Mouse (Mus musculus): ENCODE data around the gene Hist1h3d. TPM values are rescaled to one million over a fixed set of nuclear protein-coding genes. Genes with fewer than 3 reads are reported as not detected.
A peak's percentile ranks its signal among the peaks of the same experiment; 100 is the strongest.

Gene Hist1h3d
- total and polyA plus RNA-seq, 3 experiments, result 0.94 to 182 (median 13.5) TPM

DNA sequence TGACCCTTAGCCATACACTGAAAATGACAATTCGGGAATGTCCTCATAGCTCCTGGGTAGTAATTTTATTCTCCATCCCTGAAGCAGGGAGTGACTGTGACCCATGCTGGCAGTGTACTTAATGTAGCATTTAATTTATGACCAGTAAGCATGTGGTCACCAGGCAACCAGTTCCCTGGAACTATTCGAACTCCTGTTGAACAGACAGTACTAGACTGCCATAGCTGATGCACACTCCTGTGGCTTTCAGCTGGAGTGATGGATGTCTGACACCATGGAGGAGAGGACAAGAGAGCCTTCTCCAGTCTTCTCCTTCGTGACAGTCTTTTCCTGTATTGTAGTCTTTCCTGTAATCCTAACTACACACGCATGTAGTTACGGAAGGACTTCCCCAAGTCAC is 46.6 kb upstream of the Hist1h3d start:
- Histone ChIP-seq H3K4me1 (ENCODE audit: control insufficient read depth in 1 of 2, insufficient read depth in 2 of 2) (peaks cover 7 to 44% of the 10 kb centered on the region in 2 experiments), H3K4me2 (ENCODE audit: insufficient read depth, low read depth, poor library complexity, severe bottlenecking) (peak overlapping the region; percentile 82; the same call in 1 of the 2 replicates), H3K79me2 (replicated peaks; ENCODE audit: control insufficient read depth, extremely low read depth, insufficient read depth, poor library complexity, severe bottlenecking) (no peaks in the 10 kb centered on the region), H3K9me3 (replicated peaks; ENCODE audit: low read length) (no peaks in the 10 kb centered on the region), H3K36me3 (replicated peaks in 1 of 2; ENCODE audit: control insufficient read depth in 1 of 2, insufficient read depth in 1 of 2, low read length in 1 of 2) (no peaks in the 10 kb centered on the region), H3K27me3 (replicated peaks) (no peaks in the 10 kb centered on the region), H3K27ac (ENCODE audit: insufficient read depth, low read depth) (no peak overlapping the region), H3K9ac (ENCODE audit: insufficient read depth, low read depth) (no peak overlapping the region; the same call in 1 of the 2 replicates), H3K4me3 (replicated peaks in 1 of 3; ENCODE audit: low read depth in 2 of 3, low read length in 2 of 3, poor library complexity in 1 of 3) (no peak overlapping the region)
- no peak for DNase-seq (ENCODE audit: extremely low read depth)
- dilution Hi-C loops (cut with MboI; ENCODE audit: extremely low pct_ligation_motif_present, extremely low pct_unique_long_range_greater_than_20kb, low sequenced_read_pairs) (no loop called here), in situ Hi-C loops (cut with MboI; ENCODE audit: low pct_ligation_motif_present, low pct_unique_long_range_greater_than_20kb, low sequenced_read_pairs) (loop anchor here (10.0 kb wide), 1 partner anchor 1494 kb away; the partner anchor contains the start of genes Hist1h2ah and Hist1h2bk)
- TF ChIP-seq KAT2A (IDR thresholded peaks at IDR 0.05; ENCODE audit: insufficient replicate concordance, low read length), result no peak

DNA sequence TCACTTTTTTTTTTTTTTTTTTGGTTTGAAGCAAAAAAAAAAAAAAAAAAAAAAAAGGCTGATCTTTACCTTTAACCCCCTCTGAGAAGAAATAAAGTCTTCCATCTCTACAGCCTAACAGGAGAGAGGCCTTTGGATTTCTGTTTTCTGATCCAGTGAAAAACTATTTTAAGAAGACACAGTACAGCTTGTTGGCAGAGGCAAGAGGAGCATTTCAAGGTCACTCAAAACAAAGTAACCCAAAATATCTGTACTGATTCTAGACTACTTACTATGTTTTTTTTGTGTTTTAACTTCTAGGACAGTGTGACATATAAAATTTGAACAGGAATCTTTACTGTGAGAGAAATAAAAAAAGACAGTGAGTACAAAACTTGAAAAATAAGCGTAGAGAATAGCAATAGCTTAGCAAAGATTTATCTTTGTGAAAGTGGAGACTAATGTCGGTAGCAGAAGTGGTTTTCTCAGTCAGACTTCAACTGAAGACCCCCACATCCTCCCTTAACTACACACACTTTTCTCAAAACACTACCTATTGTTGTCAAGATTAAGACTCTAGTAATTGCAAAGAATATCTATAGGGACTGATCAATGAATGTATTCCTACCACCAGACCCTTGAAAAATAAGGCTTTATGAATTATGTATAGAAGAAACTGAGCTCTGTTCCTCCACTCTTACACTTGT is 45.9 kb upstream of the Hist1h3d start:
- Histone ChIP-seq H3K4me1 (ENCODE audit: control insufficient read depth in 1 of 2, insufficient read depth in 2 of 2) (peaks cover 7 to 38% of the 10 kb centered on the region in 2 experiments), H3K27me3 (replicated peaks) (no peaks in the 10 kb centered on the region), H3K9ac (ENCODE audit: insufficient read depth, low read depth) (peak overlapping the region; percentile 89), H3K27ac (ENCODE audit: insufficient read depth, low read depth) (no peak overlapping the region), H3K79me2 (replicated peaks; ENCODE audit: control insufficient read depth, extremely low read depth, insufficient read depth, poor library complexity, severe bottlenecking) (no peaks in the 10 kb centered on the region), H3K4me3 (replicated peaks in 1 of 3; ENCODE audit: low read depth in 2 of 3, low read length in 2 of 3, poor library complexity in 1 of 3) (peak overlapping the region; percentile 20 to 45 (median 37)), H3K4me2 (ENCODE audit: insufficient read depth, low read depth, poor library complexity, severe bottlenecking) (peak overlapping the region; percentile 87; the same call in 1 of the 2 replicates), H3K9me3 (replicated peaks; ENCODE audit: low read length) (no peaks in the 10 kb centered on the region), H3K36me3 (replicated peaks in 1 of 2; ENCODE audit: control insufficient read depth in 1 of 2, insufficient read depth in 1 of 2, low read length in 1 of 2) (no peaks in the 10 kb centered on the region)
- DNase-seq (ENCODE audit: extremely low read depth), result no peak
- dilution Hi-C loops (cut with MboI; ENCODE audit: extremely low pct_ligation_motif_present, extremely low pct_unique_long_range_greater_than_20kb, low sequenced_read_pairs) (no loop called here), in situ Hi-C loops (cut with MboI; ENCODE audit: low pct_ligation_motif_present, low pct_unique_long_range_greater_than_20kb, low sequenced_read_pairs) (loop anchor here (10.0 kb wide), 1 partner anchor 1495 kb away; the partner anchor contains the start of genes Hist1h2ah and Hist1h2bk)
- TF ChIP-seq RAD21 (IDR thresholded peaks at IDR 0.05; ENCODE audit: low read depth, low read length) (no peak), SIN3A (IDR thresholded peaks at IDR 0.05; ENCODE audit: low read length) (0 out of 2 replicates have a peak, but pooled peaks have one; percentile 12), EP300 (IDR thresholded peaks at IDR 0.05; ENCODE audit: low read length) (peak; percentile 72), MEF2A (IDR thresholded peaks at IDR 0.05; ENCODE audit: borderline replicate concordance, low read depth, low read length) (no peak), MXI1 (IDR thresholded peaks at IDR 0.05; ENCODE audit: low read depth, low read length) (no peak), IRF4 (IDR thresholded peaks at IDR 0.05; ENCODE audit: low read depth, low read length) (peak; percentile 59), TCF12 (IDR thresholded peaks at IDR 0.05; ENCODE audit: low read depth, low read length) (no peak), JUN (IDR thresholded peaks at IDR 0.05; ENCODE audit: insufficient read depth, low read depth, low read length) (no peak), USF1 (IDR thresholded peaks at IDR 0.05; ENCODE audit: low read depth, low read length) (no peak), JUND (conservative IDR thresholded peaks at IDR 0.05; ENCODE audit: low read depth, low read length) (0 out of 2 replicates have a peak, but pooled peaks have one; percentile 26), MAFK (IDR thresholded peaks at IDR 0.05; ENCODE audit: insufficient replicate concordance, low read length) (no peak), KAT2A (IDR thresholded peaks at IDR 0.05; ENCODE audit: insufficient replicate concordance, low read length) (no peak), NELFE (IDR thresholded peaks at IDR 0.05; ENCODE audit: low read depth, low read length) (0 out of 2 replicates have a peak, but pooled peaks have one; percentile 18), MAZ (IDR thresholded peaks at IDR 0.05; ENCODE audit: low read depth, low read length) (no peak), GABPA (IDR thresholded peaks at IDR 0.05; ENCODE audit: insufficient replicate concordance, low read depth, low read length) (no peak), BHLHE40 (IDR thresholded peaks at IDR 0.05; ENCODE audit: low read depth, low read length) (0 out of 2 replicates have a peak, but pooled peaks have one; percentile 16), ZKSCAN1 (IDR thresholded peaks at IDR 0.05; ENCODE audit: borderline replicate concordance, low read depth, low read length) (no peak), POLR2A (IDR thresholded peaks at IDR 0.05; ENCODE audit: low read depth, low read length) (no peak), RCOR1 (conservative IDR thresholded peaks at IDR 0.05; ENCODE audit: low read depth, low read length) (no peak), HCFC1 (IDR thresholded peaks at IDR 0.05; ENCODE audit: low read depth, low read length) (no peak), ETS1 (conservative IDR thresholded peaks at IDR 0.05; ENCODE audit: low read depth, low read length) (no peak), UBTF (IDR thresholded peaks at IDR 0.05; ENCODE audit: low read depth, low read length) (no peak), ELF1 (IDR thresholded peaks at IDR 0.05; ENCODE audit: low read depth, low read length) (no peak), SMC3 (IDR thresholded peaks at IDR 0.05; ENCODE audit: low read depth, low read length) (no peak), NRF1 (IDR thresholded peaks at IDR 0.05; ENCODE audit: low read depth, low read length) (no peak), MYC (IDR thresholded peaks at IDR 0.05; ENCODE audit: low read depth, low read length) (no peak), ZC3H11A (IDR thresholded peaks at IDR 0.05; ENCODE audit: low read depth, low read length) (no peak), CHD1 (IDR thresholded peaks at IDR 0.05; ENCODE audit: low read depth, low read length) (peak; percentile 85), CTCF (conservative IDR thresholded peaks at IDR 0.05 in 1 of 2, IDR thresholded peaks at IDR 0.05 in 1 of 2; ENCODE audit: low read depth in 2 of 2, low read length in 2 of 2) (no peak), TBP (conservative IDR thresholded peaks at IDR 0.05; ENCODE audit: low read depth, low read length) (no peak), USF2 (conservative IDR thresholded peaks at IDR 0.05; ENCODE audit: low read depth, low read length) (no peak)

Measured in CH12.LX (cell line).